Mouse (Mus musculus) testis, adult 2 months (tissue): ENCODE results near the gene Eps8.

Source experiments
- CTCF ChIP-seq: fragments of 200-500 bp; IDR thresholded peaks from 2 replicates; pipeline ENCODE4 v1.5.1; 2012; ENCODE audit warnings: low read depth, mild to moderate bottlenecking, inconsistent platforms, low read length, moderate library complexity; ENCODE audit not compliant: control insufficient read depth, insufficient read depth, insufficient replicate concordance
- POLR2A ChIP-seq: fragments of 200-500 bp; IDR thresholded peaks from 2 replicates; pipeline ENCODE4 v1.6.1; 2012; ENCODE audit warnings: low read depth, mild to moderate bottlenecking, inconsistent platforms, low read length, moderate library complexity; ENCODE audit not compliant: control insufficient read depth

DNA sequence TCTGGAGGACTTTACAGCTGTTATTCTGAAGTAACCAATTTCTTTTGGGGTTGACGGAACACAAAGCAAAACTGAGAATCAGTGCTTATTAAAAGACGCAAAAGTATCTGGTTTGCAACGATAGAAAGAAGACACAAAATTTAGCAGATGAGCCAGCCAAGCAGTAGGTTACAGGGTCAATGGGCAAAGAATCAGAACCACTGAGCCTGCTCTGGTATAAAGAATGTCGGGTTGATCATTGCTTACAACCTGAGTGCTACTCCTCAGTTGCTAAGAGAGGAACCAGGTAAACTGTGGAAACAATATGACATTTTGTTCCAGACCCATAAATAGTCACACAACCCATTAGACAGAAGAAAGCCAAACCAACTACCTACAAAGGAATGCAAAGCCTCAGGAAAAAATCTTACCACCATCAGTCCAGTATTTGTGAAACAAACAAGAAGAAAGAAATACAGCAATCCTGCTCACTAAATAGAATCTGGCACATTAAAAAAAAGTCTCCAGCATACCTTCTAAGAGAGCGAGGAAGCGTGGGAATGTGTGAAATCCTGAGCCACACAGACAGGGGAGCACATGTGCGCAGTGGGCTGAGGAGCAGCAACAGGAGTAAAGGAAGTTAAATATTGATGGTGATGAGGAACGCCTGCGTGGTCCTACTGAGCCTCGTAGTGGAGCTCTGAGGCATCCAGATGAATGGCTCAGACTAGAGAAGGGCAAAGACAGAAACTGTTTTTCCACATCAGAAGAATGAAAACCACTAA, 66.0 kb downstream of the Eps8 start:
- TF ChIP-seq CTCF (no peak), POLR2A (no peak)
